Mouse (Mus musculus) layer of hippocampus, adult 11-12 months (tissue): Measurements from ENCODE around the gene Mettl21c.
A peak's percentile ranks its signal among the peaks of the same experiment; 100 is the strongest.
"Not testable (repeated sequence)": the region's sequence is repeated elsewhere in the genome, so short reads cannot be mapped to it uniquely, and the experiment has no call there.

ENCODE experiments used
- DNase-seq: peaks from one replicate; pipeline ENCODE4 v3.0.0; 2022; ENCODE audit warnings: low spot score

Mettl21c gene

GRCm38 (mm10) chr1:44019934-44020333 lies at the start of gene Mettl21c:
Gene Mettl21c, minus strand, starts transcription at chr1:44020034.
- DNase-seq = no peak

- DNase-seq = peak; percentile 75
Observed at GRCm38 (mm10) chr1:44064625-44065024, 44.8 kb upstream of the Mettl21c start.

DNA sequence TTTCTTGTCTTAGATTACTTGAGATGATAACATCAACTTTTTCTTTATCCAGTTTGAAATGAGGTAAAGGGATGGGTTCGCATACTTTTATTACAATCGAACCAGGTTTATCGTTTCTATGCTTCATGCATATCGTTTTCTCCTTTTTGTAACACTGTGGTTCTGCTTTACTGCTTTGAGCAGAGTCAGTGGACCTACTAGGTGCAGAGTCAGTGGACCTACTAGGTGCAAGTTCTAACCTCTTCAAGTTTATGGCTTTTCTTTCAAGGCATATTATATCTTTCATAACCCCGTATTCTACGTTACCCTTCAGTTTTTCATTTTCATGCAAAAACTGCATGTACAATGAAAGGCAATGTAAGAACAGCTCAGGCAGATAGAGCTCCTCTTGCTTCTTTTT lies 43.6 kb upstream of the Mettl21c start:
- DNase-seq = no peak

DNA sequence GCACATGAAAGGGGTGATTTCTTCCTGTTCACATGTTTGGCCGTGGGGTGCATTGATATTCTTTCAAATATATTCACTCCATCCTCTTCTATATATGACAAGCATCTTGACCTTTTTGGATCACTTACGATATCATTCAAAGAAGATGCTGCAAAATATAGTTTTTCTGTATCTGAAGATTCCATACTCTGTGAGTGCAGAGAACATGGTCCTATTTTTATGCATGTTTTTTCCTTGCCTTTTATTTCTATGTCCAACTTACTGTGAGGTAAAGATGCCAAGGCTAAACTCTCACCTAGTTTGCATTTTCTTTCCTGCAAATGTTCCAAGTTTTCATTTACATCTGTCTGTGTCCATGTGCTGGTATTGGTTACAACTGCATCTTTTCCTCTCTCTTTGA lies 42.0 kb upstream of the Mettl21c start, which contains the start of gene Gm8251:
Gene Gm8251, minus strand, starts transcription at position 101 of the 400 bp plus-strand sequence.
- no peak for DNase-seq

DNA sequence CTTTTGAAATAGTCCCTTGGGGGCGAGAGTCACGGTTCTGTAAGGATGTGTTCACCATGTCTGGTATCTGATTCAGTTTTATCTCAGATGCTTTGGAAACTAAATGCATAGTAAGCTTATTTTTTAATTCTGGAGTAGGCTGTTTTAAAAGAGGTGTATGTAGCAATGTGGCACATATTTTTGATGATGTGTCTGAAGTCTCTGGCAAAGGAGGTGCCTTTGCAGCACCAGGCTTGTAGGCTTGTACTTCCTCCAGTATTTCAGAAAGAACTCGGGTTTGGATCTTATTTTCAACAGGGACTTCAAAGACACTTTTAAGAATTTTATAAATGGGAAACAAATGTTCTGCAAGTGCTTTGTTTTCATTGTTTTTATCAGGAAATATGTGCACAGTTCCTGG lies 38.0 kb upstream of the Mettl21c start:
- no peak for DNase-seq

- no peak for DNase-seq
Observed at GRCm38 (mm10) chr1:44046556-44046955, 26.7 kb upstream of the Mettl21c start.

- DNase-seq = not testable (repeated sequence)
Observed at GRCm38 (mm10) chr1:44045689-44046088, 25.9 kb upstream of the Mettl21c start.

DNA sequence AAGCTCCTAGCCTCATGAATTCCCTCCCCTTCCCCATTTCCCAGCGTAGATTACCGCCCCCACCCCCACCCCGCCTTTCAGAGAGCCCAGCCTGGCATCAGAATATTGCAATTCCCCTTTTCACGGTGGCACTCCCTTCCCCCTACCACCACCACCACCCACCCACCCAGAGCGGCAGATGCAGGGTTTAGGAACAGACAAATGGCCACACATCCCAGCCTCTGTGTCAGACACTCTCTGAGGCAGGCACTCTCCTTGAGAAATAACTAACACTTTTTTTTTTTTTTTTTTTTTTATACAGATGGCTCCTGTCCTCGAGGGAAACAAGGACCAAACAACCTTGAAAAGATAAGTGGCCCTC lies 22.7 kb upstream of the Mettl21c start:
- no peak for DNase-seq

- DNase-seq = peak; percentile 65
Observed at GRCm38 (mm10) chr1:44041797-44042554, 22.1 kb upstream of the Mettl21c start.

GRCm38 (mm10) chr1:44032948-44033347 lies 13.1 kb upstream of the Mettl21c start:
- no peak for DNase-seq

GRCm38 (mm10) chr1:44032213-44032612 lies 12.4 kb upstream of the Mettl21c start:
- no peak for DNase-seq

- no peak for DNase-seq
Observed at GRCm38 (mm10) chr1:44027651-44028050, 7.8 kb upstream of the Mettl21c start.

- no peak for DNase-seq
Observed at GRCm38 (mm10) chr1:44022656-44023055, 2.8 kb upstream of the Mettl21c start.

- DNase-seq = no peak
Observed at GRCm38 (mm10) chr1:44015556-44015955, 4.3 kb downstream of the Mettl21c start.

- no peak for DNase-seq
Observed at GRCm38 (mm10) chr1:44004513-44004912, 15.3 kb downstream of the Mettl21c start.

DNA sequence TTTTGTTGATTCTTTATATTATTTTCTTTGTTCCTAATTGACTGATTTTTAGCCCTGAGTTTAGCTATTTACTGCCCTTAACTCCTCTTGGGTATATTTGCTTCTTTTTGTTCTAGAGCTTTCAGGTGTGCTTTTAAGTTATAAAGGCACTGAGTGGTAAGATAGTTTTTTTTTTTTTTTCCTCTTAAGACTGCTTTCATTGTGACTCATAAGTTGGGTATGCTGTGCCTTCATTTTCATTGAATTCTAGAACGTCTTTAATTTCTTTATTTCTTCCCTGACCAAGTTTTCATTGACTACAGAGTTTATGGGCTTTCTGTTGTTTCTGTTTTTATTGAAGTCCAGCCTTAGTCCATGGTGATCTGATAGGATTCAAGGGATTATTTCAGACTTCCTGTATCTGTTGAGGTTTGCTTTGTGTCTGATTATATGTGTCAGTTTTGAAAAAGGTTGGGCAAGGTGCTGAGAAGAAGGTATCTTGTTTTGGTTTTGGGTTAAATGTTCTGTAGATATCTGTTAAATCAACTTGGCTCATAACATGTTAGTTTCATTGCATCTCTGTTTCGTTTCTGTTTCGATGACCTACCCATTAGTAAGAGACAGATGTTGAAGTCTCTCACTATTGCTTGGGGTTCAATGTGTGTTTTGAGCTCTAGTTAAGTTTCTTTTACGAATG lies 22.8 kb downstream of the Mettl21c start:
- no peak for DNase-seq

DNA sequence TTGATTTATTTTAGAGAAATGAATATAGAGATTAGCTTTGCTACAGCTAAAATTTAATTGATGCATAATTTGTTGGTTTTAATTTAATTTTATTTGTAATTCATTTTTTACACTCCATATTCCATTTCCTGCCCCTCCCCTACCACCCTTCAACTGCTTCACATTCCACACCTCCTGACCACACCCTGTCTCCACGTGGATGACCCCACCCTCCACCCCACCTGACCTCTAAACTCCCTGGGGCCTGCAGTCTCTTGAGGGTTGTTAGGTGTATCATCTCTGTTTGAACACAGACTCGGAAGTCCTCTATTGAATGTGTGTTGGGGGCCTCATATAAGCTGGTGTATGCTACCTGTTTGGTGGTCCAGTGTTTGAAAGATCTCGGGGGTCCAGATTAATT lies 48.7 kb downstream of the Mettl21c start:
- no peak for DNase-seq

DNA sequence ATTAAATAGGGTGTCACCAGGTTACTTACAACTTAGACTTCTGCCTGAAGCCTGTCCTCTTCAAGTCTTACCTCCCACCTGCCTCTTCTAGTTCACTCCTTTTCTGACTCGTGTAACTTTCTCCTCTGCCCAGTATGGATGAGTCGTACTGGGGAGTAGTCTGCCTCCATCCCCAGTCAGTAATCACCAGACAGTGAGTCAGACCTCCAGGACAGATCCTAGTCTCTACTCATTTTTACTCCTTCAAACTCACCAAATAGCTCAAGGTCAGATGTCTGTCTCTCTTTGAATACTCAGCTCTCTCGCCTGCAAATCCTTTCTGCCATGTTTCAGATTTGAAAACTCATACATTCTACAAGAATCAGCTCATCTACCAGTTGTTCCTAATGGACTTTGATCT lies 50.5 kb downstream of the Mettl21c start:
- no peak for DNase-seq

DNA sequence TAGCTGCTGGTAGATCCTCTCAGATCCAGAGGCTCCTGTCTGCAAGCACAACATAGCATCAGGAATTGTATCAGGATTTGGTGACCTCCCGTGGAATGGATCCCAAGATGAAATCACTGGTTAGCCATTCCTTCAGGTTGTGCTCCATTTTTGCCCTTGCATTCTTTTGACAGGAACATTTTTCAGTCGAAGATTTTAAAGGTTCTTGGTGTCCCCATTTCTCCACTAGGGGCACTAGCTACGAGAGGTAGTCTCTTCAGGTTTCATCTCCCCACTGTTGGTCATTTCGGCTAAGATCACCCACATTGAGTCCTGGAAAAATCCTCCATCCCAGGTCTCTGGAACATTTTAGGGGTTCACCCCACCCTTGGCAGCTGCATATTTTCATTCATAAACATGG lies 53.1 kb downstream of the Mettl21c start:
- DNase-seq = no peak

- DNase-seq = no peak
Observed at GRCm38 (mm10) chr1:43964381-43964780, 55.5 kb downstream of the Mettl21c start.
